Mouse (Mus musculus) heart, adult 18-20 months (tissue): ENCODE measurements around the gene Usp24. TPM values are rescaled to one million over a fixed set of nuclear protein-coding genes. Genes with fewer than 3 reads are reported as not detected.
"Not testable (repeated sequence)": the region's sequence is repeated elsewhere in the genome, so short reads cannot be mapped to it uniquely, and the experiment has no call there.

ENCODE experiments used
- DNase-seq, 2 experiments: peaks; one replicate each; pipeline ENCODE4 v3.0.0; 2021 to 2022; ENCODE audit warnings: mixed read lengths in 1 of 2
- total RNA-seq, 2 experiments: library from RNA; stranded (reverse); gene quantifications; 2 replicates each; pipeline ENCODE4 v1.2.3; 2021

Usp24 gene
- total RNA-seq, 2 experiments from 2014 or later: 51.8 to 51.9 TPM

GRCm38 (mm10) chr4:106318208-106318607 is 2.2 kb downstream of the Usp24 start:
- no peak for DNase-seq

GRCm38 (mm10) chr4:106318976-106319375 is 3.0 kb downstream of the Usp24 start:
- DNase-seq: no peak

GRCm38 (mm10) chr4:106322846-106323245 is 6.8 kb downstream of the Usp24 start:
- DNase-seq: no peak

GRCm38 (mm10) chr4:106323318-106323717 is 7.3 kb downstream of the Usp24 start:
- DNase-seq: no peak

GRCm38 (mm10) chr4:106327436-106327835 is 11.4 kb downstream of the Usp24 start:
- DNase-seq: no peak

GRCm38 (mm10) chr4:106328704-106329103 is 12.7 kb downstream of the Usp24 start:
- no peak for DNase-seq

GRCm38 (mm10) chr4:106329171-106329570 is 13.2 kb downstream of the Usp24 start:
- not testable (repeated sequence) for DNase-seq

GRCm38 (mm10) chr4:106330371-106330819 is 14.4 kb downstream of the Usp24 start:
- no peak for DNase-seq

GRCm38 (mm10) chr4:106333071-106333470 is 17.1 kb downstream of the Usp24 start:
- DNase-seq: no peak

- DNase-seq: no peak
Measured at GRCm38 (mm10) chr4:106333584-106333983, 17.6 kb downstream of the Usp24 start.

GRCm38 (mm10) chr4:106335858-106336257 is 19.8 kb downstream of the Usp24 start:
- DNase-seq: no peak

- no peak for DNase-seq
Measured at GRCm38 (mm10) chr4:106347664-106348063, 31.7 kb downstream of the Usp24 start.

GRCm38 (mm10) chr4:106355025-106355424 is 39.0 kb downstream of the Usp24 start:
- DNase-seq: not testable (repeated sequence)

- DNase-seq: no peak
Measured at GRCm38 (mm10) chr4:106370013-106370412, 54.0 kb downstream of the Usp24 start.

GRCm38 (mm10) chr4:106375857-106376256 is 59.8 kb downstream of the Usp24 start:
- peak; percentile 76 to 95 for DNase-seq

GRCm38 (mm10) chr4:106378839-106379572 is 63.0 kb downstream of the Usp24 start:
- DNase-seq: no peak

- DNase-seq: no peak
Measured at GRCm38 (mm10) chr4:106381131-106381530, 65.1 kb downstream of the Usp24 start.

- peak in 1 of 2 experiments; percentile 19 for DNase-seq
Measured at GRCm38 (mm10) chr4:106389908-106390307, 73.9 kb downstream of the Usp24 start.

- no peak for DNase-seq
Measured at GRCm38 (mm10) chr4:106409621-106410020, 93.6 kb downstream of the Usp24 start.

- no peak for DNase-seq
Measured at GRCm38 (mm10) chr4:106419256-106419655, 103.2 kb downstream of the Usp24 start.

GRCm38 (mm10) chr4:106419791-106420190 is 103.8 kb downstream of the Usp24 start:
- DNase-seq: no peak

GRCm38 (mm10) chr4:106422597-106422996 is 106.6 kb downstream of the Usp24 start:
- no peak for DNase-seq

GRCm38 (mm10) chr4:106424560-106424959 is 108.5 kb downstream of the Usp24 start:
- DNase-seq: no peak

GRCm38 (mm10) chr4:106426286-106426685 is 110.3 kb downstream of the Usp24 start:
- DNase-seq: no peak
